Mouse (Mus musculus) right cerebral cortex, adult 2 months (tissue): Measurements from ENCODE around the gene Atpaf2.
"Not testable (repeated sequence)": the region's sequence is repeated elsewhere in the genome, so short reads cannot be mapped to it uniquely, and the experiment has no call there.

Source experiments
- DNase-seq, 2 experiments: peaks; one replicate each; pipeline ENCODE4 v3.0.0; 2021 to 2022; ENCODE audit warnings: low spot score in 2 of 2

Atpaf2 gene

GRCm38 (mm10) chr11:60417717-60418472 is at the start of gene Atpaf2:
Gene Atpaf2 (minus strand): TSS chr11:60418457.
- no peak for DNase-seq

- peak in 1 of 2 experiments; percentile 16 for DNase-seq
Observed at GRCm38 (mm10) chr11:60465943-60466380, 47.7 kb upstream of the Atpaf2 start.

DNA sequence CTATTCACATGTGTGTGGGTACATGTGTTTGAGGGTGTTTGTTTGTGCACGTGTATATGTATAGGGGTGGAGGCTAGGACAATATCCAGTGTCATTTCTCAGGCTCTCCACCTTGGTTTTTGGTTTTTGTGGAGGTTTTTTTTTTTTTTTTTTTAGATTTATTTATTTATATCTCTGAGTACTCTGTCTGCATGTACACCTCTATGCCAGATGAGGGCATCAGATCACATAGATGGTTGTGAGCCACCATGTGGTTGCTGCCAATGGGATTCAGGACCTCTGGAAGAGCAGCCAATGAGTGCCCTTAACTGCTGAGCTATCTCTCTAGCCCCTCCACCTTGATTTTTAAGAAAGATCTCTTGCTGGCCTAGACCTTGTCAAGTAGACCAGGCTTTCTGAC is 39.7 kb upstream of the Atpaf2 start:
- DNase-seq: no peak

DNA sequence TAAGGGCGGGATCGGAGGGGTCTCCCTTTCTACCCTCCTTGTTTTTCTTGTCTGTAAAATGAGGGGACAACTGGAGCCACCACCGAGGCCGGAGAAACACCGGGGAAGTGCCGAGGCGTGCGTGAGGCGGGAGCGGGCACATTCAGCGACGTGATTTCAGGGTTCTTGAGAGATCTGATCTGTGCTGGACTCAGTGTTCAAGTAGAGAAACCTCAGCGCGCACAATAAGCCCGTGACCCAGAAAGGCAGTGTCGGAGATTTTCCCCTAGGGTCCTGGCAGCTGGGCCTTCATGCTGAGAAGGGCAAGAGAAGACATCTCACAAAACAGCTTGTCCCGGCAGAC is 36.5 kb upstream of the Atpaf2 start:
- no peak for DNase-seq

GRCm38 (mm10) chr11:60454080-60454744 is 36.0 kb upstream of the Atpaf2 start, which contains the start of gene Drg2:
Gene Drg2 (plus strand): TSS chr11:60454591.
- DNase-seq: peak; percentile 89 to 93

- DNase-seq: no peak
Observed at GRCm38 (mm10) chr11:60444007-60444406, 25.8 kb upstream of the Atpaf2 start.

GRCm38 (mm10) chr11:60442896-60443295 is 24.6 kb upstream of the Atpaf2 start:
- peak; percentile 33 to 46 for DNase-seq

DNA sequence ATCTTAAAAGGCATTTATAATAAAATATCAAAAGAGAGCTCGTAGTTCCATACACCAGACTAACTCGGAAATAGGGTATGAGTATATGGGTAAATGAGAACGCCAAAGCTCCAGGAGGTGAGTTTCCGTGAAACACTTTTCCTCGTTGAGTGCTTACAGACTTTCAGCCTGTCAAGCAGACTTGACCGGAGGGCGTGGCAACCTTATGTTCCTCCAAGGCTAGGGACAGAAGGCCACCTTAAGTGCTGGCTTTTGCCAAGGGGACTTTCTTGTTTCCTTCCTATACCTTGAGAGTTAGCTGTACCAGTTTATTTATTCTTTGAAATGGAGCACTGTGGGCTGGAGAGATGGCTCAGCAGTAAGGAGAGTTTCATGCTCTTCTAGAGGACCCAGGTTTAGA is 21.9 kb upstream of the Atpaf2 start:
- DNase-seq: no peak

DNA sequence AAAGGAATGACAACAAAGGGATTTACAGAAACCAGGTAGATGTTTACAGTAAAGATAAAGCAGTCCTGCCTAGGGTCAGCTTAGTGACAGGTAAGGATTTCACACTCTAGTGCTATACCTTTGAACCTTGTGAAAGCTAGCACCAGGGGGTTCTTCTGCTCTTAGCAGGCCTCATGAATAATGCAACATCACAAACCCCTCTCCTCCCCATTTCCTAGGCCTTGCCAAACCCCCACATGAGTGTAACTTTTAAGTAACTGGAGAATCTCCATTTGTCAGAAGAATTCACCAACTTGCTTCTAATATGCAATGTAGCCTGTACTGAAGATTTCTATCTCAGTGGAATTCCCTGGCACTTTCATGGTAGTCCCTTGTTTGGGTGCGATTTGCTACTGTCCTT is 21.4 kb upstream of the Atpaf2 start:
- not testable (repeated sequence) for DNase-seq

- no peak for DNase-seq
Observed at GRCm38 (mm10) chr11:60436618-60437017, 18.4 kb upstream of the Atpaf2 start.

DNA sequence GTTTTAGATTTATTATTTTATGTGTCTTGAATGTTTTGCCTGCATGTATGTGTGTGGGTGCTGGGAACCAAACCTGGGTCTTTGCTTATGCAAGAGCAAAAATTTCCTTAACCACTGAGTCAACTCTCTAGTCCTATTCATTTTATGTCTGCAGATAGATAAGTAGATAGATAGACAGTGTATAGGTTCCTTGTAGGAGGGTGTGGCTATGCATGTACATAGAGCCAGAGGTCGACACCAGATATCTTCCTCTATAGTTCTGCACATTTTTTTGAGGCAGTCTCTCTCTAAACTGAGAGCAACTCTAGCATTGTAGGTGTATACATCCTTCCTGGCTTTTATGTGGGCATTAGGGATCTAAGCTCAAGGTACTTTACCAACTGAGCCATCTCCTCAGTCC is 16.9 kb upstream of the Atpaf2 start:
- no peak for DNase-seq

- no peak for DNase-seq
Observed at GRCm38 (mm10) chr11:60433501-60433900, 15.2 kb upstream of the Atpaf2 start.

GRCm38 (mm10) chr11:60427628-60428027 is 9.4 kb upstream of the Atpaf2 start:
- DNase-seq: no peak

DNA sequence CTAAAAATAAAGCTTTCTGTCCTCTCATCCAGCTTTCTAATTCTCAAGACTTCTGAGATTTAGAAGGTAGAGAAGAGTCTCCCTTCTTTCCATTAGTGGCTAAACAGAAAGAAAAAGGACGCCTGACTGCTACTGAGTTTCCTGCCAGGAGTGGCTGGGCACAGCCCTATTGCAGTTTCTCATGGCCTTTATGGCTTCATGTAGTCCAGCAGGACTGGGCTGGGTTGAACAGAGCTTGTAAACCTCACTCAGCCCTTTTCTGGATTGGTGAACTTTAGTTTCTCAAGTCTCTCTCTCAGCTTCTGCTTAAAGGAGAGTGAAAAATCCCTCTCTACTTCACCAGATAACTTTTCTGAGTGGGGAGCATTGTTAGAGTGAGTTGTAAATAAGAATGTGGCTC is 8.2 kb upstream of the Atpaf2 start:
- DNase-seq: no peak

DNA sequence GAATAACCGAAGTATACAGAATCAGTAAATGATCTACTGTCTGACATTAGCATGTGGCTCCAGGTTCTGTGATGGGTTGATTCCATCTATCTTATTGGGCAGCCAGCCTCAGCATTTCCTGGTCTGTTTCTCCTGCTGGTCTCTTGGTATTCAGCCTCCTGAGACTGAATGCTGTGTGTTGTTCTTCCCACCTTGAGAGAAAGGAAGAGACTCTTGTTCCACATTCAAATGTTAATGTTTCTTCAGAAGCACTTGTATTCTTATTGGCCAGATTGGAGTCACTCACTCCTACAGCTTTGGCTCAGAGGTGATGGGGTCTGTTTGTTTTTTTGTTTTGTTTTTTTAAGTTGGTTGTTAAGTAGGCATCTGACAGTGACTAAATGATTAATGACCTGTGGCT is 4.7 kb upstream of the Atpaf2 start:
- no peak for DNase-seq

DNA sequence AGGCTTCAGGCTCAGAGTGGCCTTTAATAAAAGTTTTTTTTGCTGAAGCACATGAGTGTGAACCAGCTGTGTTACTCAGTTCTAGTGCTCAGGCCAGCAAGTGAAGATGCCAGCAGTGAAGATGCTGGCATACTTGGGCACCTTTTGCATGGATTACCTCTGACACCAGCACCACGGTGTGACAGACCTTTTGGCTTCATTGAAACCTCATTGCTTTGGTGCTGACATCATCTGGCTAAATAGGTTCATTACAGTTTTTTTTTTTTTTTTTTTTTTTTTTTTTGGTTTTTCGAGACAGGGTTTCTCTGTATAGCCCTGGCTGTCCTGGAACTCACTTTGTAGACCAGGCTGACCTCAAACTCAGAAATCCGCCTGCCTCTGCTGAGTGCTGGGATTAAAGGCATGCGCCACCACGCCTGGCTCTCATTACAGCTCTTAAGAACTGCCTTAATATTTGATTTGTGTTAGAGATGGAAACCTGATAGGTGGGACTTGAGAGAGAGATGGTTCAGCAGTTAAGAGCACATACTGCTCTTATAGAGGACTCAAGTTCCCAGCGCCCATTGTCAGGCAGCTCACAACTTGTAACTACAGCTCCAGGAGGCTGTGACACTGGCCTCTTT is 3.9 kb upstream of the Atpaf2 start:
- no peak for DNase-seq

DNA sequence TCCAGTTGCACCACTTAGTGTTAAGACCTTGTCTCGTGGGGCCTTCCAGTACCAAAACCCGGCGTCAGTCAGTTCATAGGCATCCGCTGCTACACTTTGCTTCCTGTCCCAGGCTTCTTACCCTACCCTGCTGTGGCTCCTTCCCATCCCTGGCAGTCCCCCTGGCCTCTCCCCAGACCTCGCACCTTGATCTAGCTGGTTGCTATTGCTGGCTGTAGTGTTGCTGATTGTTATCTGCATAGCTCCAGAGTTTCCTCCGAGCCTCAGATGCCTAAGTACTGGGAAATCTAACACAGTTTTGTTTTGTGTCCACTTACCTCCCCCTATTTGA is 181 bp upstream of the Atpaf2 start:
- no peak for DNase-seq

DNA sequence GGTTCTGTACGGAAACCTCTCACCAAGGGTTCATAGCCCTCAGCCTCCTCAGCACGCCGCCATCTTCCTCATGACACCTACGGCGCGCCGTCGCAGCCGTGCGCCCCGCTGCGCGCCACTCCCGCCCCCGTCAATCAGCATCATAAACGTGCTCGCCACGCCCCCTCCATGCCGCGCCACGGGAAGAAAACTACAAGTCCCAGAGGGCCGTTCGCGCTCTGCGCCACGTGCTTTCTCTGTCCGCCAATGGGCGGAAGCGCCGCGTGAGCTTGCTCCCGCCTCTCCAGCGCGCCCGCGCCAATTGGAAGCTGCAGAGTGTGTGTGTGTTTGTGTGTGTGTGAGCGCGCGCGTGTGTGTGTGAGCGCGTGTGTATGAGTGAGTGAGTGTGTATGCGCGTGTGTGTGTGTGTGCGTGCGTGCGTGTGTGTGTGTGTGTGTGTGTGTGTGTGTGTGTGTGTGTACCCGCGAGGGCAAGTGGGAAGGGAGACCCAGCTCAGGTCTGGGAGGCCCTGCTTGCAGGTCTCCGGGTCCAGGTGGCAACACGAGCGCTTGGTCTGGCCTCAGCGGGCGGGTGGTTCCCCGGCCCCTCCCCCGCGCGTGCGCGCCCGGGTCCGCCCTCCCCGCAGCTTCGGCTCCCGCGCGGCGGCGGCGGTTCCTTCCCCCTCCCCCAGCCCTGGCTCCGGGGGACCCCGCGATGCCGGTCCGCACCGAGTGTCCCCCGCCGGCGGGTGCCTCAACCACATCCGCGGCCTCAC is 1.1 kb downstream of the Atpaf2 start, which contains the start of gene Gid4:
Gene Gid4 (plus strand): TSS at position 183 of the 754 bp plus-strand sequence.
- peak; percentile 99 for DNase-seq

GRCm38 (mm10) chr11:60416590-60416962 is 1.7 kb downstream of the Atpaf2 start:
- DNase-seq: no peak

DNA sequence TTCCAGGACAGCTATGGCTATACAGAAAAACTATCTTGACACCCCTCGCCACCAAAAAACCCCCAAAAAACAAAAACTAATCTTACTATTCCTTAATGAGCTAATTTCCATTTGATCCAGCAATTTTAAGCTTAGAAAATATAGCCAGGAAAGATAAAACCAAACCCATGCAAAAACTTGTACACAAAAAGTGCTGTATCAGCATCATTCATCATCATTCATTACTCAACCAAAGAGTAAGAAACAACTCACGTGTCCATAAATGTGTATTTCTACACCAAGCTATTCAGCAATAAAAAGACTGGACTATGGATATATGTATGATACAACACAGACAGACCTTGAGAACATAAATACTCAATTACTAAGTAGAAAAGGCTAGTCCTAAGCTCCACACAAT is 5.3 kb downstream of the Atpaf2 start:
- no peak for DNase-seq

DNA sequence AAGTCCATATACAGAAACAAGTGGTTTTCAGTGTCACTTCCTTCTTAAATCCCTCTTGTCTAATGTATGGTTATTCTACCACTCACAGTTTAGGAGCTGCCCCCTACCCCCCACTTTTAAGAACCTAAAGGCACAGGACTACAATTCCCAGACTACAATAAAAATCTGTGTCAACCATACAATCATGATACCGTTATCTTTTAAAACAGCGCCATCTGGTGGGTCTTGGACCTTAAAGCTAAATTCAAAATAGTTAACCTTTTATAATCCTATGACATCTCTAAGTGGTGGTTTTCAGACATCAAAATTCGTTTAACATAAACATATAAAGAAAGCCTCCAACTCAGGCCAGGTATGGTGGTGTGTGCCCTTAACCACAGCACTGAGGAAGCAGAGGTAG is 6.1 kb downstream of the Atpaf2 start:
- DNase-seq: peak; percentile 72 to 79

- DNase-seq: no peak
Observed at GRCm38 (mm10) chr11:60406606-60407005, 11.7 kb downstream of the Atpaf2 start.
